Mouse (Mus musculus) spleen, adult 18-20 months (tissue): ENCODE measurements around the gene Sdc4.

Experiments
- DNase-seq, 2 experiments: peaks; one replicate each; pipeline ENCODE4 v3.0.0; 2022; ENCODE audit warnings: mixed read lengths in 2 of 2

The Sdc4 gene

DNA sequence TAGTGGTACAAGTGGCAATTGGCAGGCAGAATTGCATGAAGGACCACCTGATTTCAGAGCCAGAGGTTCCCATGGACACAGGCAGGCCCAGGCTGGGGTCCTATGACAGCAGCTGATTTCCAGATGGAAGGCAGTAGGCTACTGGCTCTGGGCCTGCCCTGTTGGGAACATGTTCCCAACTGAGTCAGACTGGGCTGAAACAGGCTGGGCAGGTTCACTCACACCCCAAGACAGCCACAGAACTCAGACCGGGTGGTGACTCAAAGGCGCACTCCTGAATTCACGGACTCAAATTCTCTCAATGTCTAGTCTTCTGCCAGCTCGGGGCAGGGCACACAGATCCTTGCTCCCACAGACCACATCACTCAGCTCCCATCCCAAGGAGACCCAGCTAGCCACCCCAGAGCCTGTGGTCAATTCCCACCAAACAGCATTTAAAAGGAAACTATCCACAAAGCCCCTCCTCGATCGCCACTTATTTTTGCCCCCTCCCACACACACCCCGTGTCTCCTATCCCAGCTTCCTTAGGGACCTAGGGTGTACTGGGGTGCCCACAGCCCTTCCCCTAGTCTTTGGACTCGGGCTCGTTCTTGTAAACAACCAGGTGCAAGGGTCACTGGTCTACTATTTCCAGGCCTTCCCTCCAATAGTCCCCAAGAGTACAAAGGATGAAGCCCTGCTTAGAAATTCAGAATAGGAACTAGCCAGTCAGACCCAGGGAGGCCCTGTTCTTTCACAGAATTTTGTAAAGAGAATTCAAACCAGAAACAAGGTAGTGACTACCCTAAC is 11.8 kb downstream of the Sdc4 start:
- DNase-seq = no peak

DNA sequence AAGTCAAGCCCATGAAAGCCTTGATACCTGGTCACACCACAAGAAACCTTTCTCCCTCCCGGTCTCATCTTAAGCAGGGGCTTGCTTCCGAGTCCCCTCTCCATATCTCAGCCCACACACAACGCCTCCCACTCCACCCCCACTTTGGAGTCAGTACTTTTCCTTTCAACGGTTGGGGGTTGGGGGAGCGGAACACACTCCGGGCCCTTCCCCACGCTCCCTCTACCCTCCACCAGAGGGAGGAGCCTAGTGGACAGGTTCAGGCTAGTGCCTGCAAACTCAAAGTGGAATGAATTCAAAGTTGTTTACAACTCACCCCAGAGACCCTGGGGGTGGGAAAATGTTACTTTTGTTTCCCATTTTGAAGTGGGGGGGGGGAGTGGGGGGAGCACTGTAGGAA is 13.0 kb downstream of the Sdc4 start:
- no peak for DNase-seq

DNA sequence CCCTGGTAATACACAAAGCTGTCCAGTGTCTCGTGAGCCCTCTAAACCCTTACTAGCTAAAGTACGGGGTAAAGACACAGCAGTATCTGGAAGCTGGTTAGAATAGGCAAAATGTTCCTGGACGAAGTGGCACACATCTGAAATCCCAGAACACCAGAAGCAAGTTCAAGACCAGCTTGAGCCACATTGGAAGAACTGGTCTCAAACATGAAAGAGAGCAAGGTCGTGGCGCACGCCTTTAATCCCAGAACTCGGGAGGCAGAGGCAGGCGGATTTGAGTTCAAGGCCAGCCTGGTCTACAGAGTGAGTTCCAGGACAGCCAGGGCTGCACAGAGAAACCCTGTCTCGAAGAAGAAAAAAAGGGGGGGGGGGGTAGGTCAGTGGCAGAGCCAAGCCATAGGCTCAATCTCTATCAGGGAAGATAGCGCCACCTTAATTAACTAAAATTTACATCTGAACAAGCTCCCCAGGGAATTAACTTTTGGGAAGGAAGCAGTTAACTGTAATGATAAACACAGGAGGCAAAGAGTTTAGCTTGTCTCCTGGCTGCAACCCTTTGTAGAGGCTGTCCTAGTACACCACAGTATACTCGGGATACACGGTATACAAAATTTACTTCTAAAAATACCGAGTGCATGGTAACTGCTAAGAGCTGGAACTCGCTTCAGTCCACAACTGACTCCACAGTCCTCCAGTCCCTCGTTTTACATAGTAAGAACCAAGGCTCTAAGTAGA is 13.6 kb downstream of the Sdc4 start:
- DNase-seq = no peak

DNA sequence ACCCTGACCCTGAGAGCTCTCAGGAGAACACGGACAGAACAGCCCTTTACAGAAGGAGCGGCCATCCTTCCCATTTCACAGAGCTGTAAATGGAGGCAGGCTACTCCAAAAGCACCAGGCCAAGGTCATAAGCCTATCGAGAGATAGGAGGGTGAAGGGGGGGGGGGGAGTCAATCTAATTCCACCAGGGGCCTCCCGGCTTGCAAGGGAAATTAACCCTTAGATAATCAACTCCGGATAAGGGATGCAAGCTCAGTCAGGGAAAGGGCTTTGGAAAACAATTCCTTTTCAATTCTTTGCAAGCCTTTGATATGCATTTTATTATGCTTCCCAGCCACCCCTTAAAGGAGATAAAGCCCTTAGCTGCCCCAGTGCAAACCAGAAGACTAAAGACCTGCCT is 15.2 kb downstream of the Sdc4 start:
- no peak for DNase-seq

DNA sequence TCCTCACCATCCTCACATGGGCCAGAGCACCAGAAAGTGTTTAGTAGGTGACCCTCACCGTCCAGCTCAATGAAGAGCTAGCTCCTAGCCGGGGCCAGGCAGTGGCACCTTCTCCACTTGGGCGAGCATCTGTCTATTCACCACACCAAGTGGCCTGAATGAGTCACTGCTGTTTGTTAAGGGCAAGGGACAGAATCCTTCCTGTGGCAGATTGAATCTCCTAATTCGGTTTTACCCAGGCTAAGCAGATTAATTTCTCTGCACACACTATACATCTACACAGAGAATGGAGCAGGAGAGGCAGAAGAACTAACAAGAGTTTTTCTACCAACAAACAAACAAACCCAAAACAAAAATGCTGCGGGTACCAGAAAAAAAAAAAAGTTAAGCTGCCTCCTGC is 16.7 kb downstream of the Sdc4 start:
- DNase-seq = no peak

DNA sequence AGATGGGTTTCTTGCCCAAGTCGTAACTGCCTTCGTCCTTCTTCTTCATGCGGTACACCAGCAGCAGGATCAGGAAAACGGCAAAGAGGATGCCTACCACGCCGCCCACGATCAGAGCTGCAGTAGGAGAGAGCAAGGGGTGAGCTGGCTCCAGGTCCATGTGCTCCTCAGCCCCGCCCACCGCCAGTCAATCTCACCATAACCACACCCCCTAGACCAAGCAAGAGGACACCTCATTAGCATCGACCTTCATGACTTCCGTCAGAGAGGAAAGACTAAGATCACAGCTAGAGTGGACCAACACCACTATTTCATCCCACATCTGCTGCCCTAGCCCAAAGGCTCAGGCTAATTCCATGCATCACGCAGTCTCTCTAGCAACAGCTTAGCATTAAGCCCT is 17.6 kb downstream of the Sdc4 start:
- no peak for DNase-seq

DNA sequence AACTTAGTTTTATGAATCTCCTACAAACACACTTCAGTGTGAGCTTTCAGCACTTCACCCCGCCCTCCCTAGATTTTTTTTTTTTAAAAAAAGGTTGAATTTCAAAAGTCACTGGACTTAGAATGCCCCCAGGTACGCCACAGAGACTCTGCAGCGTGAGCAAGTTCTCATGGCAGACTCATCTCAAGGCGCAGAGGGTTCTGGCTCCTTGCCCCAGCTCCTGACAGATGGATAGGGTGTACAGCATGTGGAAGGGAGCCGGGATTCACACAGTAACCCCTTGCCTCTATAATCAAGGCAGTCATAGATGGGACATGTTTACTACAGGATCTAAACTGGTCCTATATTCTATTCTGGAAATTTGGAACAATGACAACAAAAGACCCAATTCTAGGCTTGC is 18.3 kb downstream of the Sdc4 start:
- DNase-seq = no peak

DNA sequence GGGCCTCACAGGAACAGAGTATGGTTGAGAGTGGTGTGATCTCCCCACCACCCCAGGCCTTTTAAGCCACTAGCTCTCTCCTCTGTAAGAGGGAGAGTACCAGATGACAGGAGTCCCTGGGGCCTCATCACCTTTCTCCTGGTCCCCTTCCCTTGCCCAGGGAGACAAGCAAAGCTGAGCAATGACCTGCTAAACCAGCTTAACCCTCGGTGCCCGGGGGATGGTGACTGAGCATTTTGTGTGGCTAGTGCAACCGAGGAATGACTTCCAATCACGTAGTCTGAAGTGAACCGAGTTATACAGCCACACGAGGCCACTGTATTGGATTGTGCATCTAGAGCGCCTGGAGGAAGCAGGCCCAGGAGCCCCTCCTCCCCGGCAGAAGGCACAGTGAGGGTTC is 19.3 kb downstream of the Sdc4 start:
- DNase-seq = no peak

DNA sequence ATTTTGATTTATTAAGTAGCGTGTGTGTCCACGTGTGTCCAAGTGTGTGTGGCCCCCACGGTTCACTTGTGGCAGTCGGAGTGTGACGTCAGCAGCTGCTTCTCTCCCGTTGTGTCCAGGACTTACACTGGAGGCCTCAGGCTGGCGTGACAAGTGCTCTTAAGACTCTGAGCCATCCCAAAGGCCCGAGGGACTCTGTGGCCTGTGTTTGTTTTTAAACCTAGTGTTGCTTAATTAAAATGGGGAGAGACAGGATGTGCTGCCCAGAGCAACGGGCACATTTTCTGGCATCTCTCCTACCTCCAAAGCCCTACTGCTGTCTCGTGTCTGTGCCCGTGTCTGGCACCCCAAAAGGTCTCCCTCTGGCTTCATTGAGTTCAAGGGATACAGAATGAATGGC is 20.2 kb downstream of the Sdc4 start:
- peak; percentile 39 to 50 for DNase-seq

DNA sequence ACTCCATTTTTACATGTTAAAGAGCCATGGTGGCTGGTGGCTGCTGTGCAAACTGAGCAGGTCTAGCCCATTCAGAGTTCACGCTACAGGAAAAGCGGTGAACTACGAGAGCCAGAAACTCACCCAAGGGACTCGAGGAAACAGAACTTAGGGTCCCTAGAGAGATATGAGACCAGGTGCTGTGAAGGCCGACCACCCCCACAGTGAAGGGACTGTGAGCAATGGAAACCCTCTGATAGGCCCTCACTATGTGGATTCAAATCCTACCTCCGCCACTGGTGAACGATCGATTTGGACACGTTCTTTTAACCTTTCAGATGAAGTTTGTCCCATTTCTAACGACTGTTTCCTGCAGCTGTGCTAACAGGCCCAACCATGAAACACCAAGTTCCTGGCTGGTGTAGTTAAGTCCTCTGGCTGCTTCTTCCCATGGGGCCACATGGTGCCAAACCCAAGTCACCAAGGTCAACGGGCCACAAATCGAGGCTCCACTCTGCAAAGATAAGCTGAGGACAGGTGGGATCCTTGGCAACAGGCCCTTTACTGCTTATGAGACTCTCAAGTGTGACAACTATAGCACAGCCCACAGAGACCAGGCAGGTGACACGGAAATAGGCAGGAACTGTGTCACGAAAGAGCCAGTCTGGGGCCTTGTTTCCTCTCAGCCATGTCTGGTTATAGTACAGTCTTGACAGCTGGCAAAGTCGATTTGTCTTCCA is 20.9 kb downstream of the Sdc4 start:
- peak; percentile 45 to 55 for DNase-seq

DNA sequence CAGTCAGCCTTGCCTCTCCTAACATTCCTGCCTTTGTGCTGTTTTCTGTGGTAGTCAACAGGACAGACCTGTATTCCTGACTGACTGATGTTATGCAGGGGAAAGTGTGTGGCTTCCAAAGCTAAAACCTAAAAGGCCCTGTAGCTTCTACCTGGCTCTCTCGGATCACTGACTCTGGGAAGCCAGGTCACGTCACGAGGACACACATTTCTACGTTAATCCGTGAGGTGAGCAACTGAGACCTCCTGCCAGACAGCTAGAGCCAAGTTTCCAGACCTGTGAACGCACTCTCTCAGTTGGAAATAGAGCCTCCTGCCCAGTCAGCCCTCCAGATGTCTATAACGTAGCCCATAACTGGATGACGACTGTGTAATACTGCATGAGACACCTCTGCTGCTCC is 21.7 kb downstream of the Sdc4 start:
- DNase-seq = no peak

DNA sequence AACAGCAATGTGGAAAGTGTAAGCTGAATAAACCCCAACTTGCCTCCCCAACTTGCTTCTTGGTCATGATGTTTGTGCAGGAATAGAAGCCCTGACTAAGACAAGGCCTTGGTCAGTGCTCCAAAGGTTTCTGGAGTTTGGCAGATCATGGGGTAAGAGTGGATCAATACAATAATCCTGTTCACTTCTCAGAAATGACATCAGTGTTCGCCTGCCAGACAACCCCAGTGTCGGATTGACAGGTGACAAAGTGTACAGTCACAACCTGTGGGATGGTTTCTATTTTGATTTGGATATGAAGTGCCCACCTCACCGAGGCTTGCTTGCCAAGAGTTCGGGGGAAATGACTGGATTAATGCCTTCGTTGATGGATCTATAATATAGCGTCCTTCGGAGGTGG is 22.4 kb downstream of the Sdc4 start:
- no peak for DNase-seq

DNA sequence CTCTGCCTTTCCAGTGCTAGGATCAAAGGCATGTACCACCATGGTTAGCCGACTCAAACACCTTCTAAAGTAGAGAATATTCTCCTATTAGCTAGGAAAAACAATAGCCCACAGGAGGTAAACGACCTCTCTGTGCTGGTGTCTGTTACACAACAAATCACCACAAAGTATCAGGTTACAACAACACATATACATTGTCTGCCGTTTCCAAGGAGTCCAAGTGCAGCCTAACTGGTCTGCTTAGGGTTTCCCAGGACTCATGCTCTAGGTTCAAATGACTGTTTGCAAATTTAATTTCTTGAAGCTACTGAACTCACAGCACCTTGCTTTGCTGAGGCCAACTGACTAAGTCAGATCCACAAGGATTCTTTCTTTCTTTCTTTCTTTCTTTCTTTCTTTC is 24.2 kb downstream of the Sdc4 start:
- DNase-seq = no peak

DNA sequence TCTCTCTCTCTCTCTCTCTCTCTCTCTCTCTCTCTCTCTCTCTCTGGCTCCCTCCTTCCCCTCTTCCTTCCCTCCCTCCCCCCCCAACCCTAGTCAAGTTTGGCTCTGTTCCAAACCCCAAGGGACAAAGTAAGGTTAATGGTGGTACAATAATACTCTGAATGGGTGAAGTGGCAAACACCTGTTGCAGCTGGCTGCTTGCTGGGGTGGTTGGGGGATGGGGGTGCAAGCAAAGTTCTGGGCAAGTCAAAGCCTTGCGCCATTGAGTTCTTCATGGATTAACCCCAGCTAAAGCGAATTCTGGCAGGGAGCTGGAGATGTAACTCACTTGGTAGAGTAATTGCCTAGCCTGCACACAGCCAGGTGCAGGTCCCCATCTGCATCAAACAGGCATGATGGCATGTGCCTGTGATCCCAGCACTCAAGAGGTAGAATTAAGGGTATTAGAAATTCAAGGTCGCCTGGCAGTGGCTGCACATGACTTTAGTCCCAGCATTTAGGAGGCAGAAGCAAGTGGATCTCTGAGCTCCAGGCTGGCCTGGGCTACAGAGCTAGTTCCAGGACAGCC is 25.3 kb downstream of the Sdc4 start:
- no peak for DNase-seq

DNA sequence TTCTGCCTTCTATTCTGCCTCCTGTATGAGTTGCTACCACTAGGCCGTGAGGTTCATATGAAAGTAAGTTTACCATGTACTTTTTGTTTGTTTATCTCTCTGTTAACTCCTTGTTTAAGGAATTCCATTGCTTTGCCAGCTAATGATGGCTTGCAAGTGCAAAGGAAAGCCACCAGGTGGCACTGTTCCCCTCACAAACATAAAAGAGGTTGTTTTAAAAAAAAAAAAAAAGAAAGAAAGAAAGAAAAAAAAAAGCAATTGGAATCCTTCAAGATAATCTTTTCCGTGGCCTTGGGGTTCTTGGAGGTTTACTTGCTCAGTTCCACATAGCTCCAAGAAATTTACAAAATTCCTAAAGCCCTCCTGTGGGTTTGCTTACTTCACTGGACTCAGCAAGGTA is 26.5 kb downstream of the Sdc4 start:
- DNase-seq = no peak

DNA sequence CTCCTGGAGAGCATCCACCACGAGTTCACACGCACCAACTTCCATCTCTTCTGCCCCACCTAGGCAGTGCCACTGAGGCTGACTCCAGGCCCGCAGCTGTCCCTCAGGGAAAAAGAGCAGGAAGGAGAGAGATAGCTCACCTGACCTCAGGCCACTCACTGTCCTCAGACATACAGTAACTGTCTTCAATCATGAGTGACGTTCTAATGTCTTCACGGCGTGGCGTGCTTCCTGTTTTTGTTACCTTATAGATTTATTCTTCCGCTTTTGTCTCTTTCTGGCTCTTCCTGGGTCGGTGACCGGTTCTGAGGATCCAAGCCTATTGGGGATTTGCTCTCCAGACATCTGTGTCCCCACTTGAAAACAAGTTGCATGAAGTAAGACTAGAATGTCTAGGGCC is 29.1 kb downstream of the Sdc4 start:
- DNase-seq = peak in 1 of 2 experiments; percentile 29

DNA sequence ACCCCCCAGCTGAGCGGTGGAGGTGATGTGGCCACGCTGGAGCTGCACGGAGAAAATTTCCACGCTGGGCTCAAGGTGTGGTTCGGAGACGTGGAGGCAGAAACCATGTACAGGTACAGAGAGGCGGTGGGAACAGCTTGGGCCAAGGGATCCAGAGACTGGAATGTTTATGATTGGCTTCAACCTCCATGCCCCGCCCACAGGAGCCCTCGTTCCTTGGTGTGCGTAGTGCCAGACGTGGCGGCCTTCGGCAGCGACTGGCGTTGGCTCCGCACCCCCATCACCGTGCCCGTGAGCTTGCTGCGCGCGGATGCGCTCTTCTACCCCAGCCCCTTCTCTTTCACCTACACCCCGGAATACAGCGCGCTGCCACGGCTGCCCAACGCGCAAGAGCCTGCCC is 29.5 kb downstream of the Sdc4 start:
- no peak for DNase-seq

DNA sequence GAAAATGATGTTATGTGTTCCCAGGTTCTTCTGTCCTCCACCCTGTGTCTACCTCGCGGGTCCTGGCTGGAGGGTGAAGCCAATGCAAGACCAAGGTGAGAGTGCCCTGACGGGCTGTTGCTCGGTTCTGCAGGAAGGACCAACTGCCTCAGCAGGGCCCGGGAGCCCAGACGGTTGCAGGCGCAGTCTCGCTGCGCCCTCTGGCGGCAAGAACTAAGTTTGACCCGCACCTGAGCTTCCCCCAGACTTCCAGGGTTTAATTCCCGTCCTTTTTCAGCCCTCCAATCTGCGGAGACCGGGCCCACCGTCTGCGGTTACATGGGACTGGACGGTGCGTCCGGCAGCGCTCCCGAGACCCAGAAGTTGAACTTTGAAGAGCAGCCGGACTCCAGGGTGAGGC is 36.0 kb downstream of the Sdc4 start:
- peak; percentile 37 to 70 for DNase-seq

DNA sequence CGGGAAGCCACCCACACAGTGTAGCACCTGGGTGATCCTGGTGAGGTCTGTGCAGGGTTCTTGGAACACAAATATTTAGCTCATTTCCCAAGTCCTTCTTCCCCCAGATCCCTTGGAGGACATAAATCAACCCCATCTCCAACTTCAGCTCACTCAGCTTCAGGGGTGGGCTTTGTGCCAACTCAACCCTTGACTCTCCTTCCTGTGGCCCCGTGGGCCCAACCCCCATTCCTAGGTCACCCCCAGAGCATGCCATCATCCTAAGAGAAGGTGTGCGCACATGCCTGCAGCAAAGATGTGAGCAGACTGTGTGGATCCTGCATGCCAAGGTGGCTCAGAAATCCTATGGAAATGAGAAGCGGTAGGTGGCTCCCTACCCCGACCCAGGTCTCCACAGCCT is 38.2 kb downstream of the Sdc4 start:
- DNase-seq = no peak

DNA sequence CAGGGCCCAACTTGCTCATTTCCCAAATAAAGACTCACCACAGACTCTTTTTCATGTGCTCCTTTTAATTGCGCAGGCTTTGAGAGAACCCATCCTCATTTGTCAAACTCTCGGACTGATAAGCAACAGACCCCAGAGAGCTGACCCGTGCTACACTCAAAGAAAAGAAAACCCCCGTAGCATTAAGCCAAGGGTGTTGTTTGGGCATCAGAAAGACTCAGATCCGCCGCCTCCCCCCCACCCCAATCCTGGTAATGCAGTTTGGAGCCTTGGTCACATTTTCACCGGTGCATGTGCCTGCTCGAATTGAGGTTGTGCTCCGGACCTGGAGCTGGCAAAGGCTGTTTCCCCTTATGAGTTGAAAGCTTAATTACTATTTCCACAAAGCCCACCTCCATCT is 38.6 kb downstream of the Sdc4 start, which contains the start of gene Matn4:
TSS of gene Matn4 (minus strand) at position 101 of the 400 bp plus-strand sequence.
- DNase-seq = no peak

DNA sequence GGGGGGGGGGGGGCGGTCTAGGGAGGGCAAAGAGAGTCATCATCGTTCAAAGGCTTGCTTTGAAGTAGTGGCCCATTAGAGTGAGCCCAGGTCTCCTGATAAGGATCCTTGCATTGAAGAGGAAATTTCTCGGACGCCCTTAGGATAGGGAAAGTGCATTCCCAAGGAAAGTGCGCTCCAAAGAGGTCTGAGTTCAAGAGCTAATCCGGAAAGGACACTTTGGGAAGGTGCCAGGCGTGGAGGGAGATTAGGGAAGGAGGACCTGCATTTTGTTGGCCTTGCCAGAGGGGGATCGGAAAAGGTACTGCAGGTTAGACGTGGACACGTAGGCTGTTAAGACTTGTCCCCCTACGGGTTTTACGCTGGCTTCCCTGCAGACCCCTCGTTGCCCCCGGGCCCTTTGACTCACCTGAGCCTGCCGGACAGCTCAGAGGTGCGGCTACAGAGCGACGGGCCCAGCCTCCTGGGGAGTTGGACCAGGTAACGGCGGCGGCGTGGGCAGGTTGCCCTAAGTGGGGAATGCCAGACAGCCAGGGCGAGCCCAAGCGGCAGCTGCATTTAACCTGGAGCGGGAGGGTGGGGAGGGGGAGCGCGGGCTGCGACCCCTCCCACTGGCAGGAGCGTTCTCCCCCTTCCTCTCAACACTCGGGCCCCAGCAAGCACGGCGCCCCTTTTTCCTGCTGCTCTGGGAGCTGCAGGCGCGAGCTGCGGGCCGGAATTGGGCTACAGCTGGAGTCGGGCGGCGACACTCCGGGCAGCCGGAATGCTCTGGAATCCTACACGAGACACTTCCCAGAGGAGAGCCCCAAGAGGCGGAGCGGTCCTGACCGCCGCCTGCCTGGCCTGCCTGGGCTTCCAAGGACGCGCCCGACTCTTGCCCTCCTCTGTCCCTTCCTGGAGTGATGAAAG is 39.4 kb downstream of the Sdc4 start:
- DNase-seq = no peak

DNA sequence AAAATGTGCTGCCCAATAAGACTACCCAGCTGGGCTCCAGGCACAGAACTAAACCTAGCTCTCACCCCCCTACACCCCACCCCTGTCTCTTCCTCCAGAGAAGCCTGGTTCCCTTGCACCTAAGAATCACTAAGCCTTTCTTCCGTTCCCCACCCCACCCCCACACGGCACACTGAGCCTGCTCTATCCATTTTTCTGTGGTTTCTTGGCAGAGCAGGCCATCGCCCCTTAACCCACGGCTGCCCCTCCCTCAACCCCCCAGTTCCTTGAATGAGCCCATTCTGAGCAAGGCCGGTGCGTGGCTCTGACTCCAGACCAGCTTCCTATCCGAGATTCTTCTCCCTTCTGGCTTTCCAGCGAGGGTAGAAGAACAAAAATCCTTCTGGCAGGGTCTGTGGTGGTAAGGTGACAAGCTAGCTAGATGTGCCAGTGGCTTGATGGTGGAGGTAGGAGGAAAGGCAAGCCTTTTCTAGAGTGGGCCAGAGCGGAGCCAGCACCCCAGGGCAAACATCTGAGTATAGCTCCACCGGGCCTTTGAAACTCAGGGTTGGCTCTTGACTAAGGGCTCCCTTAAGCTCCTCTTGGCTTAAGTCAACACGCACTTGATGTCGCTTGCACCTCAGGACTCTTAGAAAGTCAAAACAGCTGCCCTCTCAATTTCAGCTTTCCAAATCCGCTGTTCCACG is 40.1 kb downstream of the Sdc4 start:
- no peak for DNase-seq
